Mouse (Mus musculus) neural tube, embryonic 12.5 days (tissue): Measurements from ENCODE around the gene Olfr995. TPM values are rescaled to one million over a fixed set of nuclear protein-coding genes. Genes with fewer than 3 reads are reported as not detected.

Experiments
- ATAC-seq: fragments of 200-750 bp; cut with Nextera tagmentation; 2 replicates; pipeline ENCODE4 v1.8.0; 2017; ENCODE audit warnings: low read depth, mild to moderate bottlenecking, moderate TSS enrichment, moderate library complexity; ENCODE audit not compliant: low FRiP score
- H3K27ac ChIP-seq: fragments of 300-500 bp; sonication (generic); 2 replicates; pipeline ENCODE4 v1.5.1; 2016
- H3K27me3 ChIP-seq: fragments of 300-500 bp; sonication (generic); replicated peaks from 2 replicates; pipeline ENCODE4 v1.6.1; 2016; ENCODE audit warnings: mild to moderate bottlenecking
- H3K36me3 ChIP-seq: fragments of 300-500 bp; sonication (generic); 2 replicates; pipeline ENCODE4 v1.6.1; 2016; ENCODE audit warnings: mild to moderate bottlenecking
- H3K4me1 ChIP-seq: fragments of 300-500 bp; sonication (generic); 2 replicates; pipeline ENCODE4 v1.6.1; 2016
- H3K4me2 ChIP-seq: fragments of 300-500 bp; sonication (generic); replicated peaks from 2 replicates; pipeline ENCODE4 v1.6.1; 2016; ENCODE audit warnings: mild to moderate bottlenecking
- H3K4me3 ChIP-seq: fragments of 300-500 bp; sonication (generic); 2 replicates; pipeline ENCODE4 v1.5.1; 2016
- H3K9ac ChIP-seq: fragments of 300-500 bp; sonication (generic); 2 replicates; pipeline ENCODE4 v1.6.1; 2016; ENCODE audit warnings: mild to moderate bottlenecking
- H3K9me3 ChIP-seq: fragments of 300-500 bp; sonication (generic); 2 replicates; pipeline ENCODE4 v1.6.1; 2016; ENCODE audit warnings: mild to moderate bottlenecking
- WGBS: fragments of 180-500 bp; shearing (Covaris S2); methylation state at CpG from one replicate; pipeline ENCODE4 v1.1.7; 2016; 5-methylcytosine and 5-hydroxymethylcytosine counted together
- polyA plus RNA-seq: library from polyadenylated mRNA; unstranded; fragments of >200 nt; fragmentation: Nextera tagmentation; extraction: Ambion mirVana; gene quantifications from 2 replicates; pipeline ENCODE4 v1.2.1, GENCODE M21; 2016

Gene Olfr995
- polyA plus RNA-seq, result not detected in 2 replicates

DNA sequence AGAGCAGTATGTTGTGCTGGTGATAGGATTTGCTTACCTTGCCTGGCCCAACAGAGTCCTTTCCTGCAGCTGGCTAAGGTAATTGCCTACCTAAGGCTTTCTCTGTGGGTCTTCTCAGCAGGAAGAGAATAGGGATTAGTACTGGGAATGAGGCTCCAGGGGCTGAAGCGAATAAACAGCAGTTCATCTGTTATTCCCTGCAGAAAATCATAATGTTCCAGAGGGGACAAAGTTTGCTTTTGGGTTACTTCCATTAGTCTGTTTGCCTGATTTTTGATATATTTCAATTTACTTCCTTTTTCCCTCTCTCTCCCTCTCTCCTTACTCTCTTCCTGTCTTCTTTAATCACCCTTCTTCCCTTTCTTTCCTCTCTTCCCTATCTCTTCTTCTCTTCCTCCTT lies at the start of gene Olfr995:
Olfr995 (minus strand) TSS at position 101 of the 400 bp plus-strand sequence.
- 14% methylated on average over 1 of the region's 1 CpGs for WGBS
- H3K9me3 ChIP-seq, result no peaks in the 10 kb centered on the region
- ATAC-seq, result no peak
- no peak within 1 kb of the TSS for H3K4me3 ChIP-seq
- no peaks in the 10 kb centered on the region for H3K4me1 ChIP-seq
- no peak within 1 kb of the TSS for H3K4me2 ChIP-seq
- H3K27ac ChIP-seq, result no peak within 1 kb of the TSS
- no peaks in the 10 kb centered on the region for H3K36me3 ChIP-seq
- H3K9ac ChIP-seq, result no peak within 1 kb of the TSS
- H3K27me3 ChIP-seq, result no peaks in the 10 kb centered on the region

- ATAC-seq, result no peak
- no peak overlapping the region for H3K9ac ChIP-seq
- 84% methylated on average over 5 of the region's 5 CpGs for WGBS
- no peak overlapping the region for H3K4me2 ChIP-seq
- H3K27me3 ChIP-seq, result no peaks in the 10 kb centered on the region
- no peak overlapping the region for H3K27ac ChIP-seq
- H3K9me3 ChIP-seq, result no peaks in the 10 kb centered on the region
- H3K4me1 ChIP-seq, result no peaks in the 10 kb centered on the region
- no peak overlapping the region for H3K4me3 ChIP-seq
- H3K36me3 ChIP-seq, result no peaks in the 10 kb centered on the region
Measured at GRCm38 (mm10) chr2:85490396-85490795, 47.0 kb upstream of the Olfr995 start.

DNA sequence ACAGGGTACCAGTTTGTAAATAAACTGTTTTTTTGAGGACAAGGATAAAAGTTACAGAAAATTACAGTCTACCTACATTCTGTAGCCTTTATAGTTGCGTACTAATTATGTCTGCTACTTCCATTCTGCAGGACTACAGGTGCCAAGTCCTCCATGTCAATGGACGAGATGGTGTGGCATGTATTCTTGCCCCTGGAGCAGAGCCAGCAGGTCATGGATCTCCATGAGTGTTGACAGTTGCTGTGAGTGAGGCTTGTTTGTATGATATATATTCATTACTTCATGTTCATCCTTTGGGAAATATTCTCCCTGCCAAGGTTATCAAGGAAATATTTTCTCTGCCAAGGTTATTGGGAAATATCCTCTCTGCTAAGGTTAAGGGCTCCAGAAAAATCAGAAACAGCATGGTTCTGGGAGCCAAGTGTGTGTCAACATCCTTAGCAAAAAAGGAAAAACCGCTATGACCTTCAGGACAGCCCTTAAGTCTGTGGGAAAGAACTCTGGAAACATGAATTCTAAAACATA lies 23.4 kb upstream of the Olfr995 start:
- no peak overlapping the region for H3K9ac ChIP-seq
- no peaks in the 10 kb centered on the region for H3K27me3 ChIP-seq
- H3K9me3 ChIP-seq, result no peaks in the 10 kb centered on the region
- H3K27ac ChIP-seq, result no peak overlapping the region
- WGBS, result 85% methylated on average over 3 of the region's 3 CpGs
- H3K36me3 ChIP-seq, result no peaks in the 10 kb centered on the region
- H3K4me2 ChIP-seq, result no peak overlapping the region
- H3K4me1 ChIP-seq, result no peaks in the 10 kb centered on the region
- no peak for ATAC-seq
- no peak overlapping the region for H3K4me3 ChIP-seq

- Histone ChIP-seq H3K36me3 (no peaks in the 10 kb centered on the region), H3K4me2 (no peak overlapping the region), H3K27ac (no peak overlapping the region), H3K4me3 (no peak overlapping the region), H3K27me3 (no peaks in the 10 kb centered on the region), H3K4me1 (no peaks in the 10 kb centered on the region), H3K9ac (no peak overlapping the region), H3K9me3 (no peaks in the 10 kb centered on the region)
- ATAC-seq, result no peak
Measured at GRCm38 (mm10) chr2:85442546-85442945, 893 bp downstream of the Olfr995 start.

DNA sequence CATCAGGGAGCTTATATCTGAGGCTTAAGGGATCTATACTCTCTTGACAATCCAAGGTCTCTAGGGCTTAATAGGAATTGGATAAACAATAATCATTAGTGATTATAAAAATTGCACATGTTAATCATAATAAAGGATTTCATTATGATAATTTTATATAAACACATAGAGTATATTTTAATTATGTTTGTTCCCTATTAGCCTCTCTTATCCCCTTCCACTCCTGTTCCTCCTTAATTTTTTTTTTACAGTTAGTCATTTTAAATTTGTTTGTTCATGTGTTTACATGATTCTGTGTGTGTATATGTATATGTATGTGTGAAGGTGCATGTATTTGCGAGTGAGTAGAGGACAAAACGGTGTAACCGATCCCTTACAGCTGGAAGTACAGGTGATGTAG lies 7.1 kb downstream of the Olfr995 start, which contains the start of gene Olfr994:
Olfr994 (minus strand) TSS at position 101 of the 400 bp plus-strand sequence.
- Histone ChIP-seq H3K36me3 (no peaks in the 10 kb centered on the region), H3K27me3 (no peaks in the 10 kb centered on the region), H3K4me3 (no peak within 1 kb of the TSS), H3K4me2 (no peak within 1 kb of the TSS), H3K9ac (no peak within 1 kb of the TSS), H3K27ac (no peak within 1 kb of the TSS), H3K4me1 (no peaks in the 10 kb centered on the region), H3K9me3 (no peaks in the 10 kb centered on the region)
- no peak for ATAC-seq
- 93% methylated on average over 3 of the region's 3 CpGs for WGBS

GRCm38 (mm10) chr2:85425893-85426292 lies 17.5 kb downstream of the Olfr995 start:
- Histone ChIP-seq H3K9me3 (no peaks in the 10 kb centered on the region), H3K27ac (no peak overlapping the region), H3K9ac (no peak overlapping the region), H3K27me3 (no peaks in the 10 kb centered on the region), H3K36me3 (no peaks in the 10 kb centered on the region), H3K4me1 (no peaks in the 10 kb centered on the region), H3K4me3 (no peak overlapping the region), H3K4me2 (no peak overlapping the region)
- WGBS, result 86% methylated on average over 1 of the region's 1 CpGs
- no peak for ATAC-seq

DNA sequence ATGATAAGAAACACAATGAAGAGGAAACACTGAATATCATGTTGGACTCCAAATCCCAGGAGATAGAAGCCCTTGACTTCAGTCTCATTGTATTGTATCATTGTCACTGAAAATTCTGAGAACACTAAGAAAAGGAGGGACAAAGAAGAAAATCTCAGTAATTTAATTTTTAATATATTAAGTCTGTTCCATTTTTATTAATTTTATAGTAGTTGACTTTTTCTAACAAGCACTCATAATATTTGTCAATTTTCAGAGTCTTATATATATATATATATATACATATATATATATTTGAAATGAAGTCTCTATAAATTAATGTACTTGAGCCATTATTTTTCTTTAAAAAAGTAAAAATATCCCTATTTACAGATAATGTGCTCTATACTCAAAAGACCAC lies 28.7 kb downstream of the Olfr995 start, which contains the start of gene Olfr993:
Olfr993 (minus strand) TSS at position 101 of the 400 bp plus-strand sequence.
- Histone ChIP-seq H3K9me3 (no peaks in the 10 kb centered on the region), H3K27me3 (no peaks in the 10 kb centered on the region), H3K4me1 (no peaks in the 10 kb centered on the region), H3K27ac (no peak within 1 kb of the TSS), H3K4me3 (no peak within 1 kb of the TSS), H3K36me3 (no peaks in the 10 kb centered on the region), H3K4me2 (no peak within 1 kb of the TSS), H3K9ac (no peak within 1 kb of the TSS)
- ATAC-seq, result no peak

- no peak for ATAC-seq
- 60% methylated on average over 2 of the region's 2 CpGs for WGBS
- H3K27me3 ChIP-seq, result no peaks in the 10 kb centered on the region
- no peaks in the 10 kb centered on the region for H3K4me1 ChIP-seq
- H3K36me3 ChIP-seq, result no peaks in the 10 kb centered on the region
- no peak within 1 kb of the TSS for H3K4me2 ChIP-seq
- H3K4me3 ChIP-seq, result no peak within 1 kb of the TSS
- no peaks in the 10 kb centered on the region for H3K9me3 ChIP-seq
- no peak within 1 kb of the TSS for H3K9ac ChIP-seq
- no peak within 1 kb of the TSS for H3K27ac ChIP-seq
Measured at GRCm38 (mm10) chr2:85409369-85409768, 34.1 kb downstream of the Olfr995 start, which contains the start of gene Olfr992. Gene Olfr992 (minus strand): TSS chr2:85409469.

Other genes with a start within 250 kb of the Olfr995 start
- 2.1 and 2.9 TPM in 2 replicates for gene Lrrc55, start 246.4 kb downstream of the Olfr995 start, polyA plus RNA-seq
- gene Olfr987, start 104.3 kb downstream of the Olfr995 start, polyA plus RNA-seq, result not detected in 2 replicates
- not detected in 2 replicates for gene Olfr988, start 80.4 kb downstream of the Olfr995 start, polyA plus RNA-seq
- gene Olfr992, start 34.2 kb downstream of the Olfr995 start, polyA plus RNA-seq, result not detected in 2 replicates
- gene Olfr993, start 28.8 kb downstream of the Olfr995 start, polyA plus RNA-seq, result not detected in 2 replicates
- not detected in 2 replicates for gene Olfr994, start 7.2 kb downstream of the Olfr995 start, polyA plus RNA-seq
- gene 4833423E24Rik, start 75.4 kb upstream of the Olfr995 start, polyA plus RNA-seq, result not detected in 2 replicates
- not detected in 2 replicates for gene Olfr996, start 135.6 kb upstream of the Olfr995 start, polyA plus RNA-seq
- gene Olfr998, start 145.3 kb upstream of the Olfr995 start, polyA plus RNA-seq, result not detected in 2 replicates
- not detected in 2 replicates for gene Olfr1000, start 168.3 kb upstream of the Olfr995 start, polyA plus RNA-seq
- not detected in 2 replicates for gene Olfr1002, start 207.1 kb upstream of the Olfr995 start, polyA plus RNA-seq
- not detected in 2 replicates for gene Olfr154, start 220.8 kb upstream of the Olfr995 start, polyA plus RNA-seq
- gene Olfr1006, start 235.1 kb upstream of the Olfr995 start, polyA plus RNA-seq, result not detected in 2 replicates
- gene Olfr1008, start 245.8 kb upstream of the Olfr995 start, polyA plus RNA-seq, result not detected in 2 replicates